Comparison of ENCODE assay signal across 23 mouse cellular contexts in the genomic region with DNA sequence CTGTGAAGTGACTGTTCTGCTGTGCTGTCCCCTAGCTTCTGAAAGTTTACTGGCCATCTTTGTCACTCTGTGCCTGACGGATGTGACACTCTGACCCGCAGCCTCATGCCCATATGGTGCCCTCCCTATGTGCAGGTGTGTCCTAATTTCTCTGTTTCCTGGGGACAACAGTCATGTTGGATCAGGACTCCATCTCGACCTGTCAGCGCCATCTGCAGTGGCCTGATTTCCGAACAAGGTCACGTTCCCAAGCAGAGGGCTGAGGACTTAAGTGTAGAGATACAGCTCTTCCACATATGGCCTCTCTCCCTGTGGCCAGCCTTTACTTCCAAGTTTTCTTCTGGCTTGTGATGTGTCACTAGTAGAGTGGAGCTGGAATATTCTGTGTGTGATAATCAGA. TPM values are rescaled to one million over a fixed set of nuclear protein-coding genes. Genes with fewer than 3 reads are reported as not detected.
DNase-seq lines count a peak whose midpoint lies in the region; ATAC-seq lines count a peak whose summit lies in the region.
"Had no signal": no experiment of that assay in that cellular context is flagged by ENCODE, and none has a peak within 500 bp of the region (broad histone marks: within the 10 kb centered on the region; RNA-seq: fewer than 3 reads in every experiment).

No protein-coding gene starts in this region.

- H3K9me3 ChIP-seq in midbrain, embryonic 12.5 days = no peaks in the 10 kb centered on the region
- no peaks in the 10 kb centered on the region for H3K9me3 ChIP-seq in midbrain, embryonic 13.5 days
- H3K9me3 ChIP-seq in midbrain, embryonic 10.5 days (replicated peaks) = no peaks in the 10 kb centered on the region
- H3K9me3 ChIP-seq: embryonic facial prominence, embryonic 13.5 days; forebrain, embryonic 13.5 days; G1E; hindbrain, embryonic 12.5 days had no signal

- H3K27me3 ChIP-seq in midbrain, embryonic 12.5 days = peaks cover 6% of the 10 kb centered on the region; the same call in 1 of the 2 replicates
- H3K27me3 ChIP-seq in midbrain, embryonic 13.5 days = no peaks in the 10 kb centered on the region
- H3K27me3 ChIP-seq in midbrain, embryonic 10.5 days (ENCODE audit: low read depth, poor library complexity, severe bottlenecking) = no peaks in the 10 kb centered on the region
- H3K27me3 ChIP-seq: embryonic facial prominence, embryonic 13.5 days; forebrain, embryonic 13.5 days; hindbrain, embryonic 12.5 days had no signal

- no peak overlapping the region for H3K4me3 ChIP-seq in midbrain, embryonic 12.5 days
- H3K4me3 ChIP-seq in midbrain, embryonic 13.5 days (replicated peaks) = no peak overlapping the region
- no peak overlapping the region for H3K4me3 ChIP-seq in midbrain, embryonic 10.5 days
- H3K4me3 ChIP-seq: embryonic facial prominence, embryonic 13.5 days; forebrain, embryonic 13.5 days; gastrocnemius, adult 2 months; hindbrain, embryonic 12.5 days had no signal

- 91% methylated on average over 6 of the region's 6 CpGs for WGBS in midbrain, embryonic 12.5 days
- WGBS in midbrain, embryonic 13.5 days = 89% methylated on average over 6 of the region's 6 CpGs
- WGBS in midbrain, embryonic 10.5 days = 87% methylated on average over 6 of the region's 6 CpGs

- no peak overlapping the region for H3K27ac ChIP-seq in midbrain, embryonic 12.5 days (replicated peaks)
- H3K27ac ChIP-seq in midbrain, embryonic 13.5 days = no peak overlapping the region
- no peak overlapping the region for H3K27ac ChIP-seq in midbrain, embryonic 10.5 days (replicated peaks)
- H3K27ac ChIP-seq: embryonic facial prominence, embryonic 13.5 days; forebrain, embryonic 13.5 days; gastrocnemius, adult 2 months; hindbrain, embryonic 12.5 days; hindbrain, postnatal 0 days had no signal

- peak; percentile 53 for ATAC-seq in cerebellum, adult (ENCODE audit: insufficient number of reproducible peaks, low FRiP score, low TSS enrichment)
- ATAC-seq in midbrain, embryonic 12.5 days (ENCODE audit: low FRiP score, low read depth) = no peak
- no peak for ATAC-seq in midbrain, embryonic 13.5 days
- ATAC-seq: CD4-positive, CD25-positive, alpha-beta regulatory T cell, adult 4 months had no signal

- no peak overlapping the region for H3K4me2 ChIP-seq in midbrain, embryonic 12.5 days (replicated peaks)
- H3K4me2 ChIP-seq in midbrain, embryonic 13.5 days (replicated peaks) = no peak overlapping the region
- H3K4me2 ChIP-seq: embryonic facial prominence, embryonic 13.5 days; forebrain, embryonic 13.5 days; hindbrain, embryonic 12.5 days had no signal

- 0 out of 2 replicates have a peak overlapping the region, but pooled peaks have one; percentile 2 for H3K9ac ChIP-seq in midbrain, embryonic 12.5 days (replicated peaks)
- H3K9ac ChIP-seq in midbrain, embryonic 13.5 days (replicated peaks) = no peak overlapping the region
- H3K9ac ChIP-seq: embryonic facial prominence, embryonic 13.5 days; forebrain, embryonic 13.5 days; forebrain, postnatal 0 days; hindbrain, embryonic 12.5 days had no signal

- H3K4me1 ChIP-seq in midbrain, embryonic 12.5 days = 0 out of 2 replicates have a peak, but pooled peaks cover 4% of the 10 kb centered on the region
- H3K4me1 ChIP-seq in midbrain, embryonic 13.5 days (replicated peaks) = peaks cover 4% of the 10 kb centered on the region; the same call in 1 of the 2 replicates
- H3K4me1 ChIP-seq in midbrain, embryonic 10.5 days = peaks cover 13% of the 10 kb centered on the region

- no peaks in the 10 kb centered on the region for H3K36me3 ChIP-seq in midbrain, embryonic 12.5 days
- H3K36me3 ChIP-seq in midbrain, embryonic 13.5 days = no peaks in the 10 kb centered on the region
- H3K36me3 ChIP-seq in midbrain, embryonic 10.5 days = no peaks in the 10 kb centered on the region
- H3K36me3 ChIP-seq: embryonic facial prominence, embryonic 13.5 days; G1E; hindbrain, embryonic 12.5 days had no signal

- DNase-seq in cerebellum, postnatal 10 days = no peak
- peak; percentile 94 for DNase-seq in cerebellum, adult 9-11 months
- no peak for DNase-seq in midbrain, embryonic 10.5 days (ENCODE audit: low spot score)
- DNase-seq in gastrocnemius, adult 18-20 months (ENCODE audit: low spot score) = no peak
- DNase-seq: adrenal gland, postnatal 14 days; B cell, adult 2 months; forebrain, postnatal 0 days; gastrocnemius, adult 2 months; gastrocnemius, postnatal 25 days; heart, postnatal 10 days; heart, postnatal 4 days; kidney, adult 11 months had no signal

RNA-seq across cellular contexts. Expression of a gene that starts 50.1 kb away (rescaled TPM):
- polyA plus RNA-seq in midbrain, embryonic 12.5 days (2016; fragmentation: Nextera tagmentation; extraction: Ambion mirVana) = 2.4 TPM in 1 of 2 replicates, not detected in the other
- 0.40 and 0.50 TPM in 2 replicates for polyA plus RNA-seq in midbrain, embryonic 13.5 days (2015; fragmentation: Nextera tagmentation; extraction: Ambion mirVana)
- not detected in 2 replicates for polyA plus RNA-seq in midbrain, embryonic 10.5 days (2016; fragmentation: Nextera tagmentation; extraction: Ambion mirVana)
- not detected for total RNA-seq in gastrocnemius, adult 18-20 months (2021)
- total RNA-seq: G1E; gastrocnemius, adult 2 months; gastrocnemius, postnatal 25 days; granulocyte monocyte progenitor cell, adult 5-6 weeks; heart, postnatal 10 days; heart, postnatal 4 days; hindbrain, postnatal 0 days had no signal
- polyA plus RNA-seq: CD4-positive, CD25-positive, alpha-beta regulatory T cell, adult 4 months; embryonic facial prominence, embryonic 13.5 days; forebrain, embryonic 13.5 days; G1E; heart, embryonic 14.5 days; hindbrain, embryonic 12.5 days had no signal
